Mouse (Mus musculus): Measurements from ENCODE around the gene Ak2. TPM values are rescaled to one million over a fixed set of nuclear protein-coding genes. Genes with fewer than 3 reads are reported as not detected.

Ak2 gene
- polyA plus RNA-seq, 1 experiment from 2014 or later: 81.6 TPM

DNA sequence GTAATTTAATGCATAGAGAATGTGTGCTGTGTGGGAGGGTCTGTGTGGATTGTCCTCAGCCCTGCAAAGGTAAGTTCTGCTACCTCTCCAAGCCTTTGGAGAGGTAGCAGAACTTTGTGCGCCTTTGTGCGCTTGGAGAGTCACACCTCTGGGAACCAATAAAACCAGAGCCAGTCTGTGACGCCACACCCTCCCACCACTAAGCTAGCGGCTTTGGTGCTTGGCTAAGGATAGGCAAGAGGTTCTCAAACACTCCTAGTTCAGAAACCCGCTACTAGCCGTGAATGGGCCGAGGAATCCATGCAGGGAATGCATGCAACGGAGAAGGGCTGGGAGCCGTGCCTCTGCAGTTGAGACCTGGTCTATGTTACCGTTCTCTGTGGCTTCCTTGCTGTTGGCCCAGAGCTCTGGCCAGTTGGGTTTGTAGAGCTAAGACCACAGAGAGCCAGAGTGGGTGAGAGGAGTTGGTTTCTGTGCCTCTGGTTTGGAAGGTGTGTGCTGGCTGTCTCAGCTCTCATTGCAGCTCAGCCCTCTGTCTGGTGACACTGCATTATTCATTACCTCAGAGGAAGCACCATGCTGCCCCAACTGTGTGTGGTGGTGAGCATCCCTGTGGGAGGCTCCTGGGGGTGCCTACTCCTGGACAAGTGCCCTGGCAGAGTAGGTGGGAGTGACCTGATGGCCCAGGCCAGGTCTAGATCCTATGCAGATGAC, 21.6 kb downstream of the Ak2 start:
- H3K27ac ChIP-seq (ENCODE audit: low read length): no peak overlapping the region
- H3K36me3 ChIP-seq (ENCODE audit: control insufficient read depth, insufficient read depth, low read length): peaks cover 5% of the 10 kb centered on the region; the same call in 1 of the 2 replicates
- no peaks in the 10 kb centered on the region for H3K27me3 ChIP-seq (ENCODE audit: control insufficient read depth, insufficient read depth, low read depth, low read length)
- H3K9me3 ChIP-seq (replicated peaks; ENCODE audit: control insufficient read depth, low read length, poor library complexity, severe bottlenecking): no peaks in the 10 kb centered on the region
- H3K9ac ChIP-seq (ENCODE audit: low read depth, low read length): no peak overlapping the region
- no peak overlapping the region for H3K4me3 ChIP-seq (ENCODE audit: low read depth, low read length)
- no peak overlapping the region for H3K4me2 ChIP-seq (ENCODE audit: low read length)
- ATAC-seq: no peak
- WGBS: 67% methylated on average over 10 of the region's 10 CpGs
- H3K4me1 ChIP-seq (ENCODE audit: control insufficient read depth, insufficient read depth, low read length): no peaks in the 10 kb centered on the region; the same call in 1 of the 2 replicates

DNA sequence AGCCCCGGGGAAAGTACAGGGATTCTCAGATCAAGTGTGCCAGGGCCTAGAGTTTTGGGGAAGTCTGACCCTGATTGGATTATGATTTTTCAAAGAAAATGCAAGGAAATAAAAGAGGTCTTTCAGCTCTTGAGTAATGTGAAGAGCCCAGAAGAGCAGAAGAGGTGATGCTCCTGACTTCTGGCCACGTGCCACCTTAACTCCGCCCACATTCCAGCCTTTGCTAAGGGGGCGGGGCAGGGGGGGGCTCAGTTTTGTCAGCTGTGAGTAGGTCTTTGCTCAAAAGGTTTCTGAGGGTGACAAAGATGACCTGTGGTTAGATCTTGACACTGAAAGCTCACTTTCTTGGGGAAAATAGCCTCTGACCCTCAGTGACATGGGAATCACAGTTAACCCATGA, 24.6 kb downstream of the Ak2 start:
- Histone ChIP-seq H3K4me2 (ENCODE audit: low read length) (no peak overlapping the region), H3K27me3 (ENCODE audit: control insufficient read depth, insufficient read depth, low read depth, low read length) (no peaks in the 10 kb centered on the region), H3K36me3 (ENCODE audit: control insufficient read depth, insufficient read depth, low read length) (no peaks in the 10 kb centered on the region), H3K9me3 (replicated peaks; ENCODE audit: control insufficient read depth, low read length, poor library complexity, severe bottlenecking) (no peaks in the 10 kb centered on the region), H3K4me1 (ENCODE audit: control insufficient read depth, insufficient read depth, low read length) (peaks cover 5% of the 10 kb centered on the region; the same call in 1 of the 2 replicates), H3K4me3 (ENCODE audit: low read depth, low read length) (no peak overlapping the region), H3K27ac (ENCODE audit: low read length) (no peak overlapping the region), H3K9ac (ENCODE audit: low read depth, low read length) (no peak overlapping the region)
- no peak for ATAC-seq
- 44% methylated on average over 4 of the region's 4 CpGs for WGBS

DNA sequence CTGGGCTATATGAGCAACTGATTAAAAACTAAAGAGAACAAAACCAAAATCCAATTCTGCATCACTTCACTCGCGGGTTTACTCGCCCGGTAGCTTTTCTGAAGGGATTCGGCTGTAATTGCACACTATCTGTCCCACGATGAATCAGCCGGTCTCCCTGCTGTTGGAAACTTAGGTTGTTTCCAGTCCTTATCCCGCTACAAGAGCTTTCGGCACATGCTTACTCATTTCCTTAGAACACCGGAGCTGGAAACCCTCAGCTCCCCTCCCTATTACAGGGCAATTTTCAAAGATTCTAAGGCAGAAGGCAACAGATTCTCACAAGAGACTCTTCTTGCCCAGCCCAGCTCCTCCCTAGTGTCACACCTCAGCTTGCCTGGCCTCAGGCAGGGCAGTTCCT, 25.4 kb downstream of the Ak2 start:
- no peak for ATAC-seq
- Histone ChIP-seq H3K9me3 (replicated peaks; ENCODE audit: control insufficient read depth, low read length, poor library complexity, severe bottlenecking) (no peaks in the 10 kb centered on the region), H3K36me3 (ENCODE audit: control insufficient read depth, insufficient read depth, low read length) (no peaks in the 10 kb centered on the region), H3K27ac (ENCODE audit: low read length) (no peak overlapping the region), H3K4me3 (ENCODE audit: low read depth, low read length) (no peak overlapping the region), H3K9ac (ENCODE audit: low read depth, low read length) (no peak overlapping the region), H3K4me1 (ENCODE audit: control insufficient read depth, insufficient read depth, low read length) (peaks cover 5% of the 10 kb centered on the region; the same call in 1 of the 2 replicates), H3K27me3 (ENCODE audit: control insufficient read depth, insufficient read depth, low read depth, low read length) (no peaks in the 10 kb centered on the region), H3K4me2 (ENCODE audit: low read length) (no peak overlapping the region)
- WGBS: 91% methylated on average over 10 of the region's 10 CpGs

DNA sequence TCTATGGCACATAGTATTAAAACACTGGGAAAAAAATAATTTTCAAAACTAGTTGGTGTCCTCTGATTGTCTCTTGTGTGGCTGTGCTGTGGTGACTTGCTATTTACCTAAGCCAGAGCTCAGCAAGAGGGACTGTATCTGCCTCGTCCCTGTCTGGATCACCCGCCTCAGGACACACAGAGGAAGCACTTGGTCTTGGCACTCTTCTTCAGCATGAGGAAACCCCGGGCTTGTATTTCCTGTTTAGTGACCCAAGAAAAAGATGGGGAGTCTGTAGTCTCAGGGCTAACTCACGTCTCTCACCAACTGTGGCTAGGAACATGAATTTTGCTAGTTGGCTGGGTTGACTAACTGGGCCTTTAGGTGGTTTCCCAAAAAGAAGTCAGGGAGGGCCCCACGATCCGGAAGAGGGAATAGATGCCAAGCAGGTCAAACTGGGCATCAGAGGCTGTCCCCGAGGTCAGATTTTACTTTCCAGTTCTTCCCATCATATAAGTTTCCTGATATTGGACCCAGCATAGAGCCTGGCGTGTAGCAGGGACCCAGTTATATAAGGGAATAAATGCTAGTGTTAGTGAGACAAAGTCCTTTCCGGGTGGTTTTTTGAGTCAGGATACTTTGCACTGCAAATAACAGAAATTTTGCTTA, 27.2 kb downstream of the Ak2 start:
- no peaks in the 10 kb centered on the region for H3K27me3 ChIP-seq (ENCODE audit: control insufficient read depth, insufficient read depth, low read depth, low read length)
- H3K9ac ChIP-seq (ENCODE audit: low read depth, low read length): no peak overlapping the region
- no peak overlapping the region for H3K4me2 ChIP-seq (ENCODE audit: low read length)
- H3K36me3 ChIP-seq (ENCODE audit: control insufficient read depth, insufficient read depth, low read length): no peaks in the 10 kb centered on the region
- peaks cover 5% of the 10 kb centered on the region; the same call in 1 of the 2 replicates for H3K4me1 ChIP-seq (ENCODE audit: control insufficient read depth, insufficient read depth, low read length)
- no peak overlapping the region for H3K27ac ChIP-seq (ENCODE audit: low read length)
- no peak overlapping the region for H3K4me3 ChIP-seq (ENCODE audit: low read depth, low read length)
- no peak for ATAC-seq
- H3K9me3 ChIP-seq (replicated peaks; ENCODE audit: control insufficient read depth, low read length, poor library complexity, severe bottlenecking): no peaks in the 10 kb centered on the region
- 86% methylated on average over 9 of the region's 9 CpGs for WGBS

DNA sequence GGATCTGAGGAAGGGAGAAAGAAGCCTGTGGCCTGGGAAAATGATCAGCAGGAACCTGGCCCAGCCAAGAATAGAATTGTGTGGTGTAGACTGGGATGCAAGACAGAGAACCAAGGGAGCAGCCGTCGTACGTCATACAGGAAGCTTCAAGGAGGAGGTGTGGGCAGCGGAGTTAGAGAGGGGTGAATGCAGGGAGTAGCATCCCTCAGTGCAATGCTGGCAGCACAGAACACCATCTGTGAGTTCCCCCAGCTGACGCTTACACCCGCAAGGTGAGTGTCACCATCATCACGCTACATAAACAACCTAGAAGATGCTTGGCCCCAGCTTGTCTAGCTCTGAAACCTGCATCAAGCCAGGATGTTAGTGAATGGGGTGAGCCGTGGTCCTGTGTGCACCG, 28.0 kb downstream of the Ak2 start:
- ATAC-seq: no peak
- Histone ChIP-seq H3K36me3 (ENCODE audit: control insufficient read depth, insufficient read depth, low read length) (no peaks in the 10 kb centered on the region), H3K9ac (ENCODE audit: low read depth, low read length) (no peak overlapping the region), H3K4me1 (ENCODE audit: control insufficient read depth, insufficient read depth, low read length) (peaks cover 5% of the 10 kb centered on the region; the same call in 1 of the 2 replicates), H3K4me3 (ENCODE audit: low read depth, low read length) (no peak overlapping the region), H3K27ac (ENCODE audit: low read length) (no peak overlapping the region), H3K4me2 (ENCODE audit: low read length) (no peak overlapping the region), H3K9me3 (replicated peaks; ENCODE audit: control insufficient read depth, low read length, poor library complexity, severe bottlenecking) (no peaks in the 10 kb centered on the region), H3K27me3 (ENCODE audit: control insufficient read depth, insufficient read depth, low read depth, low read length) (no peaks in the 10 kb centered on the region)
- 75% methylated on average over 9 of the region's 9 CpGs for WGBS

DNA sequence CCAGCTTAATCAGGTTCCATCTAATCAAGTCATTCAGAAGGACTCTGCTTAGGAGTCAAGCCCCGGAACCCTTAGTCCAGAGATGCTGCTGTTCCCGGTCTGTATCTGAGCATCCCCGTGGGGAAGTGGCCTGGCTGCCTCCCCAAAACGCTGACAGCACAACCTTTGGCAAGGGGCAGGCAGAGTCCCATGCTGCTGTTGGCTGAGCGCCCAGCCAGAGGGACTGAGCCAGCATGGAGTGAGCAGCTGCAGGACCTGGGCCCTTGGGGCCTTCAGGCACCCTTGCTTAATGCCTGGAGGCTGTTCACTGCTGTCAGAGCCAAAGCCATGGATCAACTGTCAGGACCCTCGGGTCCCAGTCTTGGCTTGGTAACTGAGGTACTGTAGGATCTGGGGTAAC, 28.7 kb downstream of the Ak2 start:
- H3K9ac ChIP-seq (ENCODE audit: low read depth, low read length): no peak overlapping the region
- H3K27me3 ChIP-seq (ENCODE audit: control insufficient read depth, insufficient read depth, low read depth, low read length): no peaks in the 10 kb centered on the region
- H3K4me3 ChIP-seq (ENCODE audit: low read depth, low read length): no peak overlapping the region
- no peak for ATAC-seq
- H3K27ac ChIP-seq (ENCODE audit: low read length): no peak overlapping the region
- H3K36me3 ChIP-seq (ENCODE audit: control insufficient read depth, insufficient read depth, low read length): no peaks in the 10 kb centered on the region
- peaks cover 5% of the 10 kb centered on the region; the same call in 1 of the 2 replicates for H3K4me1 ChIP-seq (ENCODE audit: control insufficient read depth, insufficient read depth, low read length)
- 41% methylated on average over 6 of the region's 6 CpGs for WGBS
- H3K9me3 ChIP-seq (replicated peaks; ENCODE audit: control insufficient read depth, low read length, poor library complexity, severe bottlenecking): no peaks in the 10 kb centered on the region
- H3K4me2 ChIP-seq (ENCODE audit: low read length): no peak overlapping the region

DNA sequence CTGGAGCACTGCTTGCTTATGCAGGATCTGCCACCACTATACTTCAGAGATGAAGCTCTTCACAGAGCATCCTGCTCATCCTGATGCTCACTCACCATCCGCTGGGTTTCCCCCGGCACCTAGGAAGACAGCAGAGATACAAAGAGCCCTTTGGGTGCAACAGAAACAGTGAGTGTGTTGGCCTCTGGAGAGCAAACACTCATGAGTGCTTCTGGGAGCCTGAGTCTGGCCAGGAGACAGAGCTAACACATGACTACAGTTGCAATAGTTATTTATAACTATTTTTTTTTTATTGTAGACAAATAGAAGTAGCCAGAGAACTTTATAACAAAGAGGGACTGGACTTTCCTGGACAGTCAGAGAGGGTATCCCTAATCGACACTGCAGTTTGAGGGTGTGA, 29.7 kb downstream of the Ak2 start:
- 88% methylated on average over 3 of the region's 3 CpGs for WGBS
- Histone ChIP-seq H3K4me2 (ENCODE audit: low read length) (no peak overlapping the region), H3K4me3 (ENCODE audit: low read depth, low read length) (no peak overlapping the region), H3K9ac (ENCODE audit: low read depth, low read length) (no peak overlapping the region), H3K36me3 (ENCODE audit: control insufficient read depth, insufficient read depth, low read length) (no peaks in the 10 kb centered on the region), H3K27ac (ENCODE audit: low read length) (no peak overlapping the region), H3K27me3 (ENCODE audit: control insufficient read depth, insufficient read depth, low read depth, low read length) (no peaks in the 10 kb centered on the region), H3K9me3 (replicated peaks; ENCODE audit: control insufficient read depth, low read length, poor library complexity, severe bottlenecking) (no peaks in the 10 kb centered on the region), H3K4me1 (ENCODE audit: control insufficient read depth, insufficient read depth, low read length) (peaks cover 5% of the 10 kb centered on the region; the same call in 1 of the 2 replicates)
- ATAC-seq: no peak

DNA sequence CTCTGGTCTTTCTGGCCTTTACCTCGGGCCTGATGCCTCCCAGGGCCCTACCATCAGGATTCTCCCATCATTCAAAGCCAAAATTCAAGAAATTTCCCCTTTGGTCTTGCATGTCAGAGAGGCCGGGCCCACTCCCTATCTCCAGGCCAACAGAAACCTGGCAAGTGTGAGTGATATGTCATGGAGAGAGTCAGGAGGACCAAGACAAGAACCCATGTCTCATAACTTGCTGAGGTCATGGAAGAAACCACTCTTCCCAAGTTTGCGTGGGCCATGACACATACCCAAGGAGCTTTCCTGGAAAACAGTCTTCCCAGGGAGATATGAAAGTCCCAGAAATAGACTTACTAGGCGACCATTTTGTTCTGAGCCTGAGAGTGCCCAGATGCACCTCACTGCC, 30.1 kb downstream of the Ak2 start:
- Histone ChIP-seq H3K4me2 (ENCODE audit: low read length) (no peak overlapping the region), H3K9me3 (replicated peaks; ENCODE audit: control insufficient read depth, low read length, poor library complexity, severe bottlenecking) (no peaks in the 10 kb centered on the region), H3K27me3 (ENCODE audit: control insufficient read depth, insufficient read depth, low read depth, low read length) (no peaks in the 10 kb centered on the region), H3K27ac (ENCODE audit: low read length) (no peak overlapping the region), H3K4me3 (ENCODE audit: low read depth, low read length) (no peak overlapping the region), H3K4me1 (ENCODE audit: control insufficient read depth, insufficient read depth, low read length) (peaks cover 5% of the 10 kb centered on the region; the same call in 1 of the 2 replicates), H3K36me3 (ENCODE audit: control insufficient read depth, insufficient read depth, low read length) (no peaks in the 10 kb centered on the region), H3K9ac (ENCODE audit: low read depth, low read length) (no peak overlapping the region)
- 76% methylated on average over 4 of the region's 4 CpGs for WGBS
- ATAC-seq: no peak

DNA sequence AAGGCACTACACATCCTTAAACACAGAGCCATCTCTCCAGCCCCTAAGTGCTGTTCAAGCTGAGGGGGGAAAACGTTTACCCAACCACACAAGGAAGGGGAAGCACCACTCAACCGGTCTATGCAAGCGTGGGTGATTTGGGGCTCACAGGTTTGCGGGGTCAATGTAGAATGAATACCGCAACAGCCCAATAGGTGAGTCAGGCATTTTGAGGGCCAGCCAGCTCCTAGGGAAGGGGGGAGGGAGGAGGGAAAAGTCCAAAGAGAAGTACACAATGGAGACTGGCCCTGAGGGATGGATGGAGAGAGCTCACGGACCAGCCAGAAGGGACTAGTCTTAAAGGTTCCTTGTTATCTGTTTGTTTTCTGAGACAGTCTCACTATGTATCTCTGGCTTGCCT, 32.1 kb downstream of the Ak2 start:
- Histone ChIP-seq H3K4me2 (ENCODE audit: low read length) (no peak overlapping the region), H3K27ac (ENCODE audit: low read length) (no peak overlapping the region), H3K4me3 (ENCODE audit: low read depth, low read length) (no peak overlapping the region), H3K27me3 (ENCODE audit: control insufficient read depth, insufficient read depth, low read depth, low read length) (no peaks in the 10 kb centered on the region), H3K36me3 (ENCODE audit: control insufficient read depth, insufficient read depth, low read length) (no peaks in the 10 kb centered on the region), H3K9ac (ENCODE audit: low read depth, low read length) (no peak overlapping the region), H3K4me1 (ENCODE audit: control insufficient read depth, insufficient read depth, low read length) (peaks cover 5% of the 10 kb centered on the region; the same call in 1 of the 2 replicates), H3K9me3 (replicated peaks; ENCODE audit: control insufficient read depth, low read length, poor library complexity, severe bottlenecking) (no peaks in the 10 kb centered on the region)
- 83% methylated on average over 6 of the region's 6 CpGs for WGBS
- ATAC-seq: no peak

Data from midbrain, embryonic 16.5 days (tissue).